ENCODE assay signal across 24 mouse cellular contexts in genomic region chr13:49356090-49356489, GRCm38 (mm10). TPM values are rescaled to one million over a fixed set of nuclear protein-coding genes. Genes with fewer than 3 reads are reported as not detected.
A peak's percentile ranks its signal among the peaks of the same experiment; 100 is the strongest.
DNase-seq lines count a peak whose midpoint lies in the region; ATAC-seq and TF ChIP-seq lines count a peak whose summit lies in the region.
"Had no signal": no experiment of that assay in that cellular context is flagged by ENCODE, and none has a peak within 500 bp of the region (broad histone marks: within the 10 kb centered on the region; RNA-seq: fewer than 3 reads in every experiment).

No protein-coding gene starts in this region.

- intact Hi-C loops in heart, adult 2 months (cut with DNase I): no loop called here
- intact Hi-C loops in heart, postnatal 14 days (cut with DNase I): no loop called here

- TF ChIP-seq POLR2A in heart, adult 2 months (IDR thresholded peaks at IDR 0.05; ENCODE audit: insufficient read depth, low read depth, low read length): no peak

- peak; percentile 59 to 60 for DNase-seq in heart, adult 2 months
- DNase-seq in heart, postnatal 14 days: no peak
- DNase-seq in heart, postnatal 0 days (ENCODE audit: low spot score): no peak
- no peak for DNase-seq in frontal cortex, postnatal 36 days (ENCODE audit: low spot score in 2 of 2)
- DNase-seq: adrenal gland, adult 8-10 months; adrenal gland, postnatal 36 days; cerebellum, adult 11 months; cerebellum, adult 8-10 months; cerebellum, postnatal 14 days; embryo, embryonic 11 days; gastrocnemius, postnatal 14 days had no signal

- no peak overlapping the region for H3K4me3 ChIP-seq in heart, adult 2 months
- H3K4me3 ChIP-seq in hindbrain, embryonic 16.5 days (ENCODE audit: low read length): no peak overlapping the region
- H3K4me3 ChIP-seq in hindbrain, embryonic 12.5 days: no peak overlapping the region
- no peak overlapping the region for H3K4me3 ChIP-seq in brown adipose tissue, adult 24 weeks (ENCODE audit: insufficient read depth, low read depth, low read length)
- H3K4me3 ChIP-seq in heart, postnatal 0 days (ENCODE audit: low read depth, low read length): no peak overlapping the region
- H3K4me3 ChIP-seq: embryonic facial prominence, embryonic 15.5 days; erythroblast, embryonic 14.5 days; forebrain, embryonic 10.5 days; hindbrain, embryonic 10.5 days; hindbrain, embryonic 15.5 days had no signal

- H3K79me2 ChIP-seq in heart, adult 2 months (replicated peaks; ENCODE audit: control insufficient read depth, insufficient read depth, low read length): peaks cover 5% of the 10 kb centered on the region

- TF ChIP-seq EP300 in heart, adult 2 months (IDR thresholded peaks at IDR 0.05; ENCODE audit: insufficient read depth, low read depth, low read length): peak; percentile 59; the same call in 1 of the 2 replicates
- no peak for TF ChIP-seq EP300 in heart, postnatal 0 days (IDR thresholded peaks at IDR 0.05; ENCODE audit: low read depth)

- H3K9ac ChIP-seq in heart, adult 2 months (ENCODE audit: low read depth, low read length): no peak overlapping the region
- no peak overlapping the region for H3K9ac ChIP-seq in hindbrain, embryonic 16.5 days (ENCODE audit: low read depth, low read length)
- no peak overlapping the region for H3K9ac ChIP-seq in hindbrain, embryonic 12.5 days
- no peak overlapping the region for H3K9ac ChIP-seq in heart, postnatal 0 days (replicated peaks; ENCODE audit: low read depth, low read length)
- H3K9ac ChIP-seq: embryonic facial prominence, embryonic 15.5 days; hindbrain, embryonic 15.5 days had no signal

- H3K36me3 ChIP-seq in heart, adult 2 months (ENCODE audit: control insufficient read depth, insufficient read depth, low read length): peaks cover 25% of the 10 kb centered on the region
- no peaks in the 10 kb centered on the region for H3K36me3 ChIP-seq in hindbrain, embryonic 16.5 days (ENCODE audit: control insufficient read depth, insufficient read depth, low read length)
- no peaks in the 10 kb centered on the region for H3K36me3 ChIP-seq in hindbrain, embryonic 12.5 days
- H3K36me3 ChIP-seq in heart, postnatal 0 days (replicated peaks; ENCODE audit: control insufficient read depth, insufficient read depth, low read length): no peaks in the 10 kb centered on the region

- no peaks in the 10 kb centered on the region for H3K9me3 ChIP-seq in hindbrain, embryonic 16.5 days (ENCODE audit: control insufficient read depth, low read length)
- H3K9me3 ChIP-seq in hindbrain, embryonic 12.5 days (replicated peaks): no peaks in the 10 kb centered on the region
- no peaks in the 10 kb centered on the region for H3K9me3 ChIP-seq in heart, postnatal 0 days (replicated peaks; ENCODE audit: control insufficient read depth, low read length)
- H3K9me3 ChIP-seq: embryonic facial prominence, embryonic 15.5 days; forebrain, embryonic 10.5 days; G1E; hindbrain, embryonic 10.5 days; hindbrain, embryonic 15.5 days had no signal

- WGBS in heart, adult 2 months: 23% methylated on average over 7 of the region's 7 CpGs
- 78% methylated on average over 7 of the region's 7 CpGs for WGBS in hindbrain, embryonic 16.5 days
- 79% methylated on average over 7 of the region's 7 CpGs for WGBS in hindbrain, embryonic 12.5 days
- 63% methylated on average over 7 of the region's 7 CpGs for WGBS in heart, postnatal 0 days

- no peaks in the 10 kb centered on the region for H3K27me3 ChIP-seq in heart, adult 2 months (ENCODE audit: control insufficient read depth, insufficient read depth, low read length)
- H3K27me3 ChIP-seq in hindbrain, embryonic 16.5 days (replicated peaks; ENCODE audit: control insufficient read depth, insufficient read depth, low read length): no peaks in the 10 kb centered on the region
- H3K27me3 ChIP-seq in hindbrain, embryonic 12.5 days: no peaks in the 10 kb centered on the region
- no peaks in the 10 kb centered on the region for H3K27me3 ChIP-seq in heart, postnatal 0 days (ENCODE audit: control insufficient read depth, insufficient read depth, low read length)
- H3K27me3 ChIP-seq: embryonic facial prominence, embryonic 15.5 days; hindbrain, embryonic 15.5 days had no signal

- H3K4me2 ChIP-seq in hindbrain, embryonic 16.5 days (ENCODE audit: low read length): no peak overlapping the region
- H3K4me2 ChIP-seq in hindbrain, embryonic 12.5 days (replicated peaks): no peak overlapping the region
- no peak overlapping the region for H3K4me2 ChIP-seq in heart, postnatal 0 days (ENCODE audit: low read depth, low read length)
- H3K4me2 ChIP-seq: embryonic facial prominence, embryonic 15.5 days; hindbrain, embryonic 15.5 days had no signal

- peak overlapping the region; percentile 94 for H3K27ac ChIP-seq in heart, adult 2 months
- H3K27ac ChIP-seq in hindbrain, embryonic 16.5 days (ENCODE audit: low read depth, low read length): peak overlapping the region; percentile 23; the same call in 1 of the 2 replicates
- H3K27ac ChIP-seq in hindbrain, embryonic 12.5 days: no peak overlapping the region
- H3K27ac ChIP-seq in brown adipose tissue, adult 24 weeks (replicated peaks; ENCODE audit: low read depth, low read length): peak overlapping the region; percentile 79
- H3K27ac ChIP-seq in heart, postnatal 0 days (ENCODE audit: low read depth): peak overlapping the region; percentile 67
- H3K27ac ChIP-seq: embryonic facial prominence, embryonic 15.5 days; forebrain, embryonic 10.5 days; hindbrain, embryonic 15.5 days had no signal

- no peak for ATAC-seq in hindbrain, embryonic 16.5 days
- ATAC-seq in hindbrain, embryonic 12.5 days (ENCODE audit: low FRiP score): no peak
- no peak for ATAC-seq in heart, postnatal 0 days (ENCODE audit: insufficient read depth, low read depth)
- ATAC-seq: CD4-positive, CD25-positive, alpha-beta regulatory T cell, adult 4 months; forebrain, embryonic 14.5 days; inflammation-experienced regulatory T-cells, adult 6 months; intestine, postnatal 0 days had no signal

- no peak for TF ChIP-seq CTCF in heart, adult 2 months (IDR thresholded peaks at IDR 0.05)
- no peak for TF ChIP-seq CTCF in heart, postnatal 0 days (IDR thresholded peaks at IDR 0.05; ENCODE audit: low read depth)

- H3K4me1 ChIP-seq in heart, adult 2 months (ENCODE audit: control insufficient read depth, insufficient read depth, low read length): peaks cover 56% of the 10 kb centered on the region
- H3K4me1 ChIP-seq in hindbrain, embryonic 16.5 days (ENCODE audit: control insufficient read depth, insufficient read depth, low read depth, low read length): peaks cover 20% of the 10 kb centered on the region
- peaks cover 37% of the 10 kb centered on the region for H3K4me1 ChIP-seq in hindbrain, embryonic 12.5 days
- peaks cover 59% of the 10 kb centered on the region for H3K4me1 ChIP-seq in brown adipose tissue, adult 24 weeks (ENCODE audit: control insufficient read depth, insufficient read depth, insufficient read length, low read length)
- peaks cover 64% of the 10 kb centered on the region for H3K4me1 ChIP-seq in heart, postnatal 0 days (ENCODE audit: control insufficient read depth, insufficient read depth)

RNA-seq across cellular contexts. Expression of gene Bicd2, which starts 14.7 kb away (rescaled TPM):
- total RNA-seq in heart, adult 2 months (2021): 10 to 100 TPM; 72.4 to 77.6 TPM
- 44.5 and 64.2 TPM in 2 replicates for polyA plus RNA-seq in heart, adult 2 months (2012; rRNA removed)
- total RNA-seq in heart, postnatal 14 days (2021): 10 to 100 TPM; 72.1 to 77.7 TPM
- 25.3 and 30.5 TPM in 2 replicates for polyA plus RNA-seq in hindbrain, embryonic 16.5 days (2015; fragmentation: Nextera tagmentation; extraction: Ambion mirVana)
- polyA plus RNA-seq in hindbrain, embryonic 12.5 days (2016; fragmentation: Nextera tagmentation; extraction: Ambion mirVana): 40.7 and 44.2 TPM in 2 replicates
- polyA plus RNA-seq in brown adipose tissue, adult 24 weeks (2012; ENCODE audit: insufficient read depth, insufficient read length, missing spikeins): 34.0 and 37.1 TPM in 2 replicates
- 54.2 and 62.6 TPM in 2 replicates for total RNA-seq in heart, postnatal 0 days (2014; rRNA removed; ENCODE audit: low replicate concordance)
- 43.5 and 45.4 TPM in 2 replicates for polyA plus RNA-seq in heart, postnatal 0 days (2015; fragmentation: Nextera tagmentation; extraction: Ambion mirVana)

RNA-seq across cellular contexts. Expression of gene Fgd3, which starts 36.0 kb away (rescaled TPM):
- 1 to 10 TPM in 1 of 2 experiments, under 1 TPM in 1; 0.96 to 1.0 TPM for total RNA-seq in heart, adult 2 months (2021)
- 0.96 and 0.97 TPM in 2 replicates for polyA plus RNA-seq in heart, adult 2 months (2012; rRNA removed)
- 1 to 10 TPM in 1 of 2 experiments, under 1 TPM in 1; 0.79 to 1.5 TPM for total RNA-seq in heart, postnatal 14 days (2021)
- 1.6 TPM in 2 replicates for polyA plus RNA-seq in hindbrain, embryonic 16.5 days (2015; fragmentation: Nextera tagmentation; extraction: Ambion mirVana)
- 1.1 and 1.2 TPM in 2 replicates for polyA plus RNA-seq in hindbrain, embryonic 12.5 days (2016; fragmentation: Nextera tagmentation; extraction: Ambion mirVana)
- polyA plus RNA-seq in brown adipose tissue, adult 24 weeks (2012; ENCODE audit: insufficient read depth, insufficient read length, missing spikeins): 0.59 and 1.1 TPM in 2 replicates
- 0.93 and 1.6 TPM in 2 replicates for total RNA-seq in heart, postnatal 0 days (2014; rRNA removed; ENCODE audit: low replicate concordance)
- 0.04 and 0.05 TPM in 2 replicates for polyA plus RNA-seq in heart, postnatal 0 days (2015; fragmentation: Nextera tagmentation; extraction: Ambion mirVana)

Comparison
In these comparisons a context has a peak if more than half of its experiments do, and no peak if none do; other contexts are left out.
1. DNase-seq: peak in heart, adult 2 months (2 of 2); none in heart, postnatal 14 days (0 of 2), heart, postnatal 0 days (single experiment) and frontal cortex, postnatal 36 days (0 of 2).